Mouse (Mus musculus): Measurements from ENCODE around the gene Zcchc2. TPM values are rescaled to one million over a fixed set of nuclear protein-coding genes. Genes with fewer than 3 reads are reported as not detected.

The Zcchc2 gene
- polyA plus RNA-seq, 1 experiment, result 21.1 TPM

DNA sequence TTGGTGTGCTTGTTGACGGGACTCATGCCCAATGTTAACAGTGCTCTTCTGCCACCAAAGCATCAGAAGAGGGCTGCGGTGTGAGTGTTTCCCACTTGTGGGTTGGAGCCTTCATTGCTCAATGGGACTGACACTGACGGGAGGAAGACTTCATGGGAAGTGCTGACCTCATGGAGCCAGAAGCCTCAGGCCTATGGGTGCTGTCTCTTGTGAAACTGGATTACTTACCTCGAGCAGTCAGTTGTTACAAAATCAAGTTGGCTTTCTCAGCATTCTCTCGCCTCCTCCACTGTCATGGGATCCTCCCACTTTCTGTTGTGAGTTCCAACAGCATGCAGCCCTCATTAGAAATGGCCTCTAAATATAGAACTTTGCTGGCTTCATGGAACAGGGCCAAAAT, 25.0 kb upstream of the Zcchc2 start:
- TF ChIP-seq CTCF (IDR thresholded peaks at IDR 0.05; ENCODE audit: low read depth, low read length) (no peak), POLR2A (IDR thresholded peaks at IDR 0.05; ENCODE audit: insufficient read depth, low read length) (no peak), EP300 (IDR thresholded peaks at IDR 0.05; ENCODE audit: insufficient read depth, low read depth, low read length) (no peak)
- H3K9me3 ChIP-seq (replicated peaks; ENCODE audit: control insufficient read depth, insufficient read depth, low read length, poor library complexity, severe bottlenecking), result no peaks in the 10 kb centered on the region
- H3K27ac ChIP-seq (ENCODE audit: insufficient read depth, low read length), result no peak overlapping the region
- no peaks in the 10 kb centered on the region for H3K4me1 ChIP-seq (ENCODE audit: control insufficient read depth, insufficient read depth, low read length)
- no peaks in the 10 kb centered on the region for H3K36me3 ChIP-seq (ENCODE audit: control insufficient read depth, insufficient read depth, low read length, poor library complexity, severe bottlenecking)
- no peaks in the 10 kb centered on the region for H3K27me3 ChIP-seq (ENCODE audit: control insufficient read depth, insufficient read depth, low read length, poor library complexity, severe bottlenecking)
- H3K9ac ChIP-seq (ENCODE audit: low read depth, poor library complexity, severe bottlenecking), result no peak overlapping the region
- H3K4me3 ChIP-seq (ENCODE audit: low read depth, low read length), result no peak overlapping the region

DNA sequence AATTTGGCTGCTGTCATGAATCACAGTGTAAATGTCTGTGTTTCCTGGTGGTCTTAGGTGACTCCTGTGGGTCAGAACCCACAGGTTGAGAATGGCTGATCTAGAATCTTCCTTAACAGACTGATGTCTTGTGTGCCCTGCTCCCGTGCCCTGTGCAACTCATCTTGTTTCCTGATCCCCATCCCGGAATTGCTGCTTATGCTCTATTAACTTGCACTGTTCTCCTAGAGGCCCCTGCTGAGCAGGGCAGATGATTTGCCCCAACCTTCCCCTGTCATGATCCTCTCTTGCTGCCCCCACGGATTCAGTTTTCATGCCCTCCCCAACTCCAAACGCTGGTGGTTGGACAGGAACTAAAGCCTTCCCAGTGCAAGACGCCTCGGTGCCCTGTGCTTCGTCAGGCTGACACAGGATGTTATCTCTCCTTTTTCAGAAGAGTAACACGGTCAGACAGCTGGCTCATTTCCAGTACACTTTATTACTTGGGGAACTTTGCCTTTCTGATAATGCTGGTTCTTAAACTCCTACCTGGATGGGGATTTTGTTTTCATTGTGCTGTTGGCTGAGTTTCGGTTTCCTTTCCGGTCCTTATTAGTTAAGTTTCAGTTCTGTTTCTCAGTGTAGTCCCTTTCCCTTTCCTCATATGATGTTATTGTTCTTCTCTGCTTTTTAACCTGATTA, 18.6 kb upstream of the Zcchc2 start:
- no peaks in the 10 kb centered on the region for H3K36me3 ChIP-seq (ENCODE audit: control insufficient read depth, insufficient read depth, low read length, poor library complexity, severe bottlenecking)
- H3K4me1 ChIP-seq (ENCODE audit: control insufficient read depth, insufficient read depth, low read length), result no peaks in the 10 kb centered on the region
- no peak overlapping the region for H3K9ac ChIP-seq (ENCODE audit: low read depth, poor library complexity, severe bottlenecking)
- no peak overlapping the region for H3K27ac ChIP-seq (ENCODE audit: insufficient read depth, low read length)
- H3K9me3 ChIP-seq (replicated peaks; ENCODE audit: control insufficient read depth, insufficient read depth, low read length, poor library complexity, severe bottlenecking), result no peaks in the 10 kb centered on the region
- TF ChIP-seq EP300 (IDR thresholded peaks at IDR 0.05; ENCODE audit: insufficient read depth, low read depth, low read length), result no peak
- TF ChIP-seq POLR2A (IDR thresholded peaks at IDR 0.05; ENCODE audit: insufficient read depth, low read length), result no peak
- TF ChIP-seq CTCF (IDR thresholded peaks at IDR 0.05; ENCODE audit: low read depth, low read length), result no peak
- H3K27me3 ChIP-seq (ENCODE audit: control insufficient read depth, insufficient read depth, low read length, poor library complexity, severe bottlenecking), result no peaks in the 10 kb centered on the region
- H3K4me3 ChIP-seq (ENCODE audit: low read depth, low read length), result no peak overlapping the region

DNA sequence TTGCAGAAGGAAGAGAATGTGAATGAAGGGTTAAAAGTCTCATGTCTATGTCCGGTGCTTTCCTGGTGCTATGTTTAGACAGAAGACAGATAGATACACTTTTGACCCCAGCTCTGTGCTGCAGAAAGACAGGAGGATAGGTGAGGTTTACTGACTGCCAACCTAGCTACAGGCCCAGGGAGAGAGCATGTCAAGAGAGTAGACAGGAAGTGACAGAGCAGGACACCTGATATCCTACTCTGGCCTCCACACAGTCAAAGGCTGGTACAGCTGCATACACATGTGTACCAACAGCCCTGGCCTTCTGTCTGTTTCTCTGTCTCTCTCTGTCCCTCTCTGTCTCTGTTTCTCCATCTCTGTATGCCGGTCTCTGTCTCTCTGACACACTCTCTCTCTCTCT, 16.2 kb upstream of the Zcchc2 start:
- H3K9ac ChIP-seq (ENCODE audit: low read depth, poor library complexity, severe bottlenecking), result no peak overlapping the region
- no peaks in the 10 kb centered on the region for H3K9me3 ChIP-seq (replicated peaks; ENCODE audit: control insufficient read depth, insufficient read depth, low read length, poor library complexity, severe bottlenecking)
- no peak overlapping the region for H3K27ac ChIP-seq (ENCODE audit: insufficient read depth, low read length)
- no peaks in the 10 kb centered on the region for H3K27me3 ChIP-seq (ENCODE audit: control insufficient read depth, insufficient read depth, low read length, poor library complexity, severe bottlenecking)
- no peak for TF ChIP-seq POLR2A (IDR thresholded peaks at IDR 0.05; ENCODE audit: insufficient read depth, low read length)
- TF ChIP-seq EP300 (IDR thresholded peaks at IDR 0.05; ENCODE audit: insufficient read depth, low read depth, low read length), result no peak
- no peak for TF ChIP-seq CTCF (IDR thresholded peaks at IDR 0.05; ENCODE audit: low read depth, low read length)
- H3K4me1 ChIP-seq (ENCODE audit: control insufficient read depth, insufficient read depth, low read length), result no peaks in the 10 kb centered on the region
- H3K4me3 ChIP-seq (ENCODE audit: low read depth, low read length), result no peak overlapping the region
- no peaks in the 10 kb centered on the region for H3K36me3 ChIP-seq (ENCODE audit: control insufficient read depth, insufficient read depth, low read length, poor library complexity, severe bottlenecking)

DNA sequence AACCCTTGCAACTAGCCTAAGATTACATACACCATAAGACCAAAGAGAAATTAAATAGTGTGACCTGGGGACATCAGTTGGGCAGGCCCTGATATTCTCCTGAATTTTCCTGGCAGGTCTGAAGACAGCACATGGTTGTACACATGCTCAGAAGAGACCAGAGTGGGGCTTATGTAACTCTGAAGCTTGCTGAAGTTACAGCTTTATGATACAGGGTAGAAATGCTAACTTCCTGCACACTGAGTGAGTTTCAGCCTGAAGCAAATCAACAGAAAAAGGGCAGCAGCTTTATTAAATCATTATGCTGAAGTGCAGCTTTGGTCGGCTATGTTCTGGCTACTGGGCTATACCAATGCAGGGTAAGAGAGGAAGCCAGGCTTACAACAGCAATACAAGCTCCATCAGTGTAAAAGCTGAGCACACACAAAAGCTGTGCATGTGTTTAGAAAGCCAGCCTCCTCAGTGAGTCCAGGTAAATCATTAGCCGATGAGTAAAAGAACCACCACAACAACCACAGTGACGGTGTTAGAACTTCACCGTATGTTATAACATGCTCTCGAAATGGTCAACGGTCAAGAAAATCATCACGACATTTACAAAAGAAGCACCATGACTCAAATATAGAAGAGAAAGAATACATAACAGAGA, 12.6 kb upstream of the Zcchc2 start:
- Histone ChIP-seq H3K27me3 (ENCODE audit: control insufficient read depth, insufficient read depth, low read length, poor library complexity, severe bottlenecking) (no peaks in the 10 kb centered on the region), H3K9me3 (replicated peaks; ENCODE audit: control insufficient read depth, insufficient read depth, low read length, poor library complexity, severe bottlenecking) (no peaks in the 10 kb centered on the region), H3K27ac (ENCODE audit: insufficient read depth, low read length) (no peak overlapping the region), H3K4me3 (ENCODE audit: low read depth, low read length) (no peak overlapping the region), H3K36me3 (ENCODE audit: control insufficient read depth, insufficient read depth, low read length, poor library complexity, severe bottlenecking) (no peaks in the 10 kb centered on the region), H3K9ac (ENCODE audit: low read depth, poor library complexity, severe bottlenecking) (no peak overlapping the region), H3K4me1 (ENCODE audit: control insufficient read depth, insufficient read depth, low read length) (peaks cover 2% of the 10 kb centered on the region)
- TF ChIP-seq POLR2A (IDR thresholded peaks at IDR 0.05; ENCODE audit: insufficient read depth, low read length) (no peak), EP300 (IDR thresholded peaks at IDR 0.05; ENCODE audit: insufficient read depth, low read depth, low read length) (no peak), CTCF (IDR thresholded peaks at IDR 0.05; ENCODE audit: low read depth, low read length) (no peak)

DNA sequence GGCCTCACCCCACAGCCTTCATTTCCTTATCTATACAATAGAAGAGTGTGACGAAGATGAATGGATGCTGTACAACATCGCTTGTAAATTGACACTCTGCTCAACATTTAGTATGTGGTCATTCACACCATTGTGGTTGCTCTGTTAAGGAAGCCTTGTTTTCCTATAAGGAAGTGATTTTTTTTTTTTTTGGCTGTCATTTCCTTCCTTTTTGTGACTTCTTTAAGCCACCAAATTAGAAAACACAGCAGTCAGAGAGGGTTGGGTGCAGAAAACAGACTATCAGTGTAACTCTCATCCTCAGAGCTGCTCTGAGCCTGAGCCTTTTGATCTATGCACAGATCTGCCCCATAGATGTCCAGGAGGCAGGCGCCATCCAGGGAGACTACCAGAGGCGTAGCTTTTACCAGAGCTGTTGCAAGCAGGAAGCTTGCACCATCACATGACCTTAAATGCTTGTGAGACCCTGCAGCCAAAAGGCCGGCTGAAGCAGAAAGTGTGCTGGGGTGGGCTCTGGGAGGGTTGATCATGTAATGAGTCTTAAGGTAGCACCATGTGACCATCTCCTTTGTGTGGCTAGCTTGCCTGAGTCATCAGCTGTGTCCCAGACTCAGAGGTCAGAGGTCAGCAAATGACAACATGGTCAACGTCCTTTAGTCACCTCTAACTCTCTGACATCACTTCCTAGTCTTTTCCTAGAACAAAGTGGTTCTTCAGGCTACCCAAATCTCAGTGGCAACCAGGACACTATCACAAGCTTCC, 9.2 kb upstream of the Zcchc2 start:
- H3K9me3 ChIP-seq (replicated peaks; ENCODE audit: control insufficient read depth, insufficient read depth, low read length, poor library complexity, severe bottlenecking), result no peaks in the 10 kb centered on the region
- no peaks in the 10 kb centered on the region for H3K36me3 ChIP-seq (ENCODE audit: control insufficient read depth, insufficient read depth, low read length, poor library complexity, severe bottlenecking)
- H3K27me3 ChIP-seq (ENCODE audit: control insufficient read depth, insufficient read depth, low read length, poor library complexity, severe bottlenecking), result no peaks in the 10 kb centered on the region
- H3K9ac ChIP-seq (ENCODE audit: low read depth, poor library complexity, severe bottlenecking), result no peak overlapping the region
- H3K27ac ChIP-seq (ENCODE audit: insufficient read depth, low read length), result no peak overlapping the region
- TF ChIP-seq CTCF (IDR thresholded peaks at IDR 0.05; ENCODE audit: low read depth, low read length) (no peak), POLR2A (IDR thresholded peaks at IDR 0.05; ENCODE audit: insufficient read depth, low read length) (no peak), EP300 (IDR thresholded peaks at IDR 0.05; ENCODE audit: insufficient read depth, low read depth, low read length) (no peak)
- H3K4me1 ChIP-seq (ENCODE audit: control insufficient read depth, insufficient read depth, low read length), result peaks cover 2% of the 10 kb centered on the region
- H3K4me3 ChIP-seq (ENCODE audit: low read depth, low read length), result no peak overlapping the region
